8 mouse cellular contexts compared by ENCODE assay signal in genomic region chr11:43492663-43493062, GRCm38 (mm10). TPM values are rescaled to one million over a fixed set of nuclear protein-coding genes. Genes with fewer than 3 reads are reported as not detected.
A peak's percentile ranks its signal among the peaks of the same experiment; 100 is the strongest.
DNase-seq lines count a peak whose midpoint lies in the region; ATAC-seq and TF ChIP-seq lines count a peak whose summit lies in the region.

No protein-coding gene starts in this region.

- peak; percentile 92 to 96 (median 95) for TF ChIP-seq CTCF in MEL (IDR thresholded peaks at IDR 0.05 in 2 of 3, conservative IDR thresholded peaks at IDR 0.05 in 1 of 3; ENCODE audit: control insufficient read depth in 1 of 3, insufficient read depth in 1 of 3, low read depth in 2 of 3, low read length in 3 of 3, poor library complexity in 1 of 3, severe bottlenecking in 1 of 3)

- peak; percentile 66 for TF ChIP-seq RAD21 in MEL (IDR thresholded peaks at IDR 0.05; ENCODE audit: low read depth, low read length)

- no peak overlapping the region for H3K4me2 ChIP-seq in forebrain, embryonic 11.5 days (ENCODE audit: low read depth, low read length, severe bottlenecking)
- H3K4me2 ChIP-seq in hindbrain, embryonic 11.5 days (replicated peaks; ENCODE audit: low read depth, low read length) = no peak overlapping the region

- no peak overlapping the region for H3K4me3 ChIP-seq in MEL (ENCODE audit: control insufficient read depth in 1 of 2, insufficient read depth in 1 of 2, low read depth in 2 of 2, low read length in 2 of 2)
- no peak overlapping the region for H3K4me3 ChIP-seq in forebrain, embryonic 11.5 days (ENCODE audit: low read depth, low read length)
- H3K4me3 ChIP-seq in hindbrain, embryonic 11.5 days (ENCODE audit: low read depth, low read length) = no peak overlapping the region

- peaks cover 0 to 1% of the 10 kb centered on the region in 2 experiments; a peak in 1 of 4 replicates for H3K27me3 ChIP-seq in MEL (ENCODE audit: control insufficient read depth in 1 of 2, insufficient read depth in 2 of 2, low read length in 2 of 2)
- H3K27me3 ChIP-seq in forebrain, embryonic 11.5 days (ENCODE audit: control insufficient read depth, insufficient read depth, low read length) = no peaks in the 10 kb centered on the region
- no peaks in the 10 kb centered on the region for H3K27me3 ChIP-seq in hindbrain, embryonic 11.5 days (ENCODE audit: control insufficient read depth, insufficient read depth, low read length)

- peak; percentile 83 for DNase-seq in MEL (ENCODE audit: low read depth, low spot score)
- DNase-seq in c-Kit-negative CD71-positive TER-119-positive erythroid progenitor cells, embryonic 14.5 days (ENCODE audit: low read depth, low spot score) = peak; percentile 44
- peak; percentile 87 for DNase-seq in forebrain, embryonic 11.5 days (ENCODE audit: low spot score)
- DNase-seq in hindbrain, embryonic 11.5 days (ENCODE audit: low spot score) = peak; percentile 86
- peak; percentile 52 to 78 for DNase-seq in layer of hippocampus, adult 8-10 months (ENCODE audit: low spot score in 2 of 2)
- peak; percentile 88 for DNase-seq in lung, postnatal 14 days
- peak; percentile 81 for DNase-seq in right cerebral cortex, adult 2 months (ENCODE audit: low spot score in 2 of 2)
- DNase-seq in urinary bladder, postnatal 10 days (ENCODE audit: low spot score) = peak; percentile 33

- H3K9ac ChIP-seq in MEL (ENCODE audit: control insufficient read depth, low read depth, low read length, poor library complexity, severe bottlenecking) = no peak overlapping the region
- H3K9ac ChIP-seq in forebrain, embryonic 11.5 days (ENCODE audit: low read length) = no peak overlapping the region
- no peak overlapping the region for H3K9ac ChIP-seq in hindbrain, embryonic 11.5 days (ENCODE audit: low read depth, low read length)

- no peak overlapping the region for H3K27ac ChIP-seq in MEL (ENCODE audit: control insufficient read depth, low read depth, low read length)
- no peak overlapping the region for H3K27ac ChIP-seq in forebrain, embryonic 11.5 days (ENCODE audit: low read depth, low read length)
- H3K27ac ChIP-seq in hindbrain, embryonic 11.5 days (ENCODE audit: low read depth, low read length) = no peak overlapping the region

- no peak for TF ChIP-seq POLR2A in MEL (IDR thresholded peaks at IDR 0.05; ENCODE audit: control insufficient read depth in 1 of 2, insufficient read depth in 1 of 2, low read depth in 1 of 2, low read length in 2 of 2, poor library complexity in 1 of 2)

- peaks cover 0 to 7% of the 10 kb centered on the region in 2 experiments; a peak in 2 of 4 replicates for H3K36me3 ChIP-seq in MEL (ENCODE audit: control insufficient read depth in 1 of 2, insufficient read depth in 2 of 2, low read length in 2 of 2)
- H3K36me3 ChIP-seq in forebrain, embryonic 11.5 days (ENCODE audit: control insufficient read depth, insufficient read depth, low read length) = no peaks in the 10 kb centered on the region
- no peaks in the 10 kb centered on the region for H3K36me3 ChIP-seq in hindbrain, embryonic 11.5 days (ENCODE audit: control insufficient read depth, insufficient read depth, low read length)

- H3K79me2 ChIP-seq in MEL (ENCODE audit: control insufficient read depth, insufficient read depth, low read length, poor library complexity) = no peaks in the 10 kb centered on the region

- H3K9me3 ChIP-seq in MEL (replicated peaks; ENCODE audit: insufficient read depth, low read length) = no peaks in the 10 kb centered on the region
- H3K9me3 ChIP-seq in forebrain, embryonic 11.5 days (ENCODE audit: control insufficient read depth, low read length) = no peaks in the 10 kb centered on the region
- no peaks in the 10 kb centered on the region for H3K9me3 ChIP-seq in hindbrain, embryonic 11.5 days (ENCODE audit: control insufficient read depth, low read length)

- H3K4me1 ChIP-seq in MEL (ENCODE audit: control insufficient read depth in 1 of 2, insufficient read depth in 2 of 2, low read length in 2 of 2) = peaks cover 2 to 12% of the 10 kb centered on the region in 2 experiments
- H3K4me1 ChIP-seq in forebrain, embryonic 11.5 days (replicated peaks; ENCODE audit: control insufficient read depth, insufficient read depth, low read length) = no peaks in the 10 kb centered on the region
- no peaks in the 10 kb centered on the region for H3K4me1 ChIP-seq in hindbrain, embryonic 11.5 days (replicated peaks; ENCODE audit: control insufficient read depth, insufficient read depth, low read length)

- TF ChIP-seq EP300 in MEL (IDR thresholded peaks at IDR 0.05; ENCODE audit: low read depth in 1 of 2, low read length in 2 of 2) = 0 out of 4 replicates have a peak, but pooled peaks of 1 of the 2 experiments have one; percentile 18

- peak; percentile 50; the same call in 1 of the 2 replicates for ATAC-seq in forebrain, embryonic 11.5 days (replicated peaks; ENCODE audit: low FRiP score)
- peak; percentile 13 for ATAC-seq in hindbrain, embryonic 11.5 days (ENCODE audit: low FRiP score)

- WGBS in forebrain, embryonic 11.5 days = 33% methylated on average over 7 of the region's 7 CpGs
- WGBS in hindbrain, embryonic 11.5 days = 35% methylated on average over 7 of the region's 7 CpGs

TF ChIP-seq in MEL, 35 proteins besides CTCF, POLR2A, EP300 and RAD21 (continues in another document):
- TF ChIP-seq BHLHE40 (IDR thresholded peaks at IDR 0.05; ENCODE audit: borderline replicate concordance, low read depth, low read length) (0 out of 2 replicates have a peak, but pooled peaks have one; percentile 9), ZC3H11A (IDR thresholded peaks at IDR 0.05; ENCODE audit: low read depth, low read length) (peak; percentile 33), ZKSCAN1 (IDR thresholded peaks at IDR 0.05; ENCODE audit: low read depth, low read length) (no peak), ZNF384 (IDR thresholded peaks at IDR 0.05; ENCODE audit: low read depth, low read length) (no peak), MAZ (IDR thresholded peaks at IDR 0.05; ENCODE audit: low read depth, low read length) (no peak), TCF12 (IDR thresholded peaks at IDR 0.05; ENCODE audit: low read depth, low read length) (no peak), MXI1 (IDR thresholded peaks at IDR 0.05; ENCODE audit: low read depth, low read length) (no peak), CHD1 (IDR thresholded peaks at IDR 0.05; ENCODE audit: low read depth, low read length) (no peak), USF1 (IDR thresholded peaks at IDR 0.05; ENCODE audit: low read depth, low read length) (no peak), POLR2AphosphoS5 (IDR thresholded peaks at IDR 0.05; ENCODE audit: borderline replicate concordance, low read depth, low read length) (no peak), MAX (IDR thresholded peaks at IDR 0.05; ENCODE audit: low read length) (peak; percentile 31; the same call in 1 of the 2 replicates), TBP (IDR thresholded peaks at IDR 0.05; ENCODE audit: low read depth, low read length) (no peak), GATA1 (IDR thresholded peaks at IDR 0.05; ENCODE audit: low read depth, low read length) (peak; percentile 94), MAFK (IDR thresholded peaks at IDR 0.05; ENCODE audit: borderline replicate concordance, low read depth, low read length) (no peak), RCOR1 (IDR thresholded peaks at IDR 0.05; ENCODE audit: low read depth, low read length) (no peak), CHD2 (IDR thresholded peaks at IDR 0.05; ENCODE audit: low read length) (no peak), UBTF (IDR thresholded peaks at IDR 0.05; ENCODE audit: borderline replicate concordance, insufficient read depth, low read depth, low read length) (no peak), TAL1 (IDR thresholded peaks at IDR 0.05; ENCODE audit: low read length) (no peak), KAT2A (conservative IDR thresholded peaks at IDR 0.05; ENCODE audit: low read depth, low read length) (no peak), ELF1 (IDR thresholded peaks at IDR 0.05; ENCODE audit: low read depth, low read length) (no peak), ZMIZ1 (IDR thresholded peaks at IDR 0.05; ENCODE audit: low read depth, low read length) (no peak), GABPA (IDR thresholded peaks at IDR 0.05; ENCODE audit: low read depth, low read length) (no peak), JUND (IDR thresholded peaks at IDR 0.05; ENCODE audit: low read depth, low read length) (no peak), NELFE (IDR thresholded peaks at IDR 0.05; ENCODE audit: low read depth, low read length) (no peak), POLR2AphosphoS2 (IDR thresholded peaks at IDR 0.05; ENCODE audit: low read length) (no peak), USF2 (IDR thresholded peaks at IDR 0.05; ENCODE audit: borderline replicate concordance in 1 of 2, insufficient read depth in 1 of 2, low read depth in 1 of 2, low read length in 2 of 2) (no peak), SIN3A (IDR thresholded peaks at IDR 0.05; ENCODE audit: low read length) (no peak), MYC (IDR thresholded peaks at IDR 0.05; ENCODE audit: low read depth, low read length) (no peak), MYB (IDR thresholded peaks at IDR 0.05; ENCODE audit: low read depth, low read length) (no peak)

RNA-seq across cellular contexts. Expression of gene C1qtnf2, which starts 18.6 kb away (rescaled TPM):
- total RNA-seq in MEL (2012; rRNA removed) = not detected in 2 replicates
- polyA plus RNA-seq in MEL (2012; ENCODE audit: insufficient read depth in 1 of 2, insufficient read length in 2 of 2, low read depth in 1 of 2, low replicate concordance in 2 of 2, missing spikeins in 1 of 2) = not detected
- polyA plus RNA-seq in forebrain, embryonic 11.5 days (2014; fragmentation: Nextera tagmentation; extraction: Ambion mirVana) = 1.1 and 1.6 TPM in 2 replicates
- 3.2 and 3.3 TPM in 2 replicates for polyA plus RNA-seq in hindbrain, embryonic 11.5 days (2014; fragmentation: Nextera tagmentation; extraction: Ambion mirVana)
- 1 to 10 TPM; 1.1 to 3.0 (median 2.1) TPM for total RNA-seq in layer of hippocampus, adult 8-10 months (2022)

RNA-seq across cellular contexts. Expression of gene Ccnjl, which starts 35.9 kb away (rescaled TPM):
- not detected in 2 replicates for total RNA-seq in MEL (2012; rRNA removed)
- polyA plus RNA-seq in MEL (2012; ENCODE audit: insufficient read depth in 1 of 2, insufficient read length in 2 of 2, low read depth in 1 of 2, low replicate concordance in 2 of 2, missing spikeins in 1 of 2) = not detected
- 30.7 and 32.3 TPM in 2 replicates for polyA plus RNA-seq in forebrain, embryonic 11.5 days (2014; fragmentation: Nextera tagmentation; extraction: Ambion mirVana)
- 34.2 and 37.7 TPM in 2 replicates for polyA plus RNA-seq in hindbrain, embryonic 11.5 days (2014; fragmentation: Nextera tagmentation; extraction: Ambion mirVana)
- total RNA-seq in layer of hippocampus, adult 8-10 months (2022) = 10 to 100 TPM in 1 of 4 experiments, 1 to 10 TPM in 3; 7.5 to 10.4 (median 8.8) TPM

RNA-seq across cellular contexts. Expression of gene Slu7, which starts 59.1 kb away (rescaled TPM):
- 40.5 and 46.0 TPM in 2 replicates for total RNA-seq in MEL (2012; rRNA removed)
- 100 to 1,000 TPM in 1 of 2 experiments, 10 to 100 TPM in 1; 41.6 to 149 TPM for polyA plus RNA-seq in MEL (2012; ENCODE audit: insufficient read depth in 1 of 2, insufficient read length in 2 of 2, low read depth in 1 of 2, low replicate concordance in 2 of 2, missing spikeins in 1 of 2)
- 50.1 and 60.8 TPM in 2 replicates for polyA plus RNA-seq in forebrain, embryonic 11.5 days (2014; fragmentation: Nextera tagmentation; extraction: Ambion mirVana)
- polyA plus RNA-seq in hindbrain, embryonic 11.5 days (2014; fragmentation: Nextera tagmentation; extraction: Ambion mirVana) = 69.7 and 73.6 TPM in 2 replicates
- 10 to 100 TPM; 42.3 to 55.9 (median 51.1) TPM for total RNA-seq in layer of hippocampus, adult 8-10 months (2022)

Comparison
In these comparisons a context has a peak if more than half of its experiments do, and no peak if none do; other contexts are left out.
1. DNase-seq: peak in every context shown above with its lines; median percentile 88 in lung, postnatal 14 days; 87 in forebrain, embryonic 11.5 days; 86 in hindbrain, embryonic 11.5 days; 83 in MEL; 81 in right cerebral cortex, adult 2 months; 65 in layer of hippocampus, adult 8-10 months; 44 in c-Kit-negative CD71-positive TER-119-positive erythroid progenitor cells, embryonic 14.5 days; 33 in urinary bladder, postnatal 10 days.
2. RNA of gene Ccnjl, which starts 35.9 kb away (polyA plus RNA-seq): 34.2 to 37.7 TPM in hindbrain, embryonic 11.5 days and 30.7 to 32.3 TPM in forebrain, embryonic 11.5 days; not detected in MEL; every median in the first group is over 10 times any median in the second.